Mouse (Mus musculus): Measurements from ENCODE around the gene Srsf5. TPM values are rescaled to one million over a fixed set of nuclear protein-coding genes. Genes with fewer than 3 reads are reported as not detected.

The Srsf5 gene
- polyA plus RNA-seq, 1 experiment from 2014 or later, result 323 TPM

DNA sequence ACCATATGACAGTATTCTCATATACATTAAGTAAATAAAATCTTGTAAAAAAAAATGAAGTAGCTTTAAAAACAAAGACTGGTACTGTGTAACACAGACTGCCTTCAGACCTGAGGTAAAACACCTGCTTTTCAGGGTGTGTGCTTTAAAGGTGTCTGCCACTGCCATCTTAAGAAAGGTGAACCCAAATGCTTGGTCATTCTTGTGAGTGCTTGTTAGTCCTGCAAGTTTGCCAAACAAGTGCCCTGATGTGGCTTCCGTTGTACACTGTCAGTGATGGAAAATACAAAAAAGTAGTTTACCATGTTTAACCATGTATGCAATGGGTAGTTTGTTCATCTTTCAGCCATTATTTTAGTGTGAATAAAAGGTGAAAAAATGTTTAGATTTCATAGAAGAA, 7.2 kb downstream of the Srsf5 start:
- Histone ChIP-seq H3K4me1 (ENCODE audit: control insufficient read depth, insufficient read depth, low read length) (no peaks in the 10 kb centered on the region; the same call in 1 of the 2 replicates), H3K27me3 (replicated peaks; ENCODE audit: control insufficient read depth, insufficient read depth, low read length) (no peaks in the 10 kb centered on the region), H3K4me2 (ENCODE audit: low read depth, low read length) (no peak overlapping the region), H3K9me3 (ENCODE audit: control insufficient read depth, low read length) (no peaks in the 10 kb centered on the region), H3K4me3 (ENCODE audit: low read depth, low read length) (no peak overlapping the region), H3K36me3 (ENCODE audit: control insufficient read depth, insufficient read depth, low read length) (peaks cover 91% of the 10 kb centered on the region), H3K27ac (replicated peaks; ENCODE audit: low read depth, low read length) (no peak overlapping the region), H3K9ac (ENCODE audit: low read depth, low read length) (no peak overlapping the region)
- WGBS, result 90% methylated on average over 1 of the region's 1 CpGs
- no peak for DNase-seq (ENCODE audit: low spot score)
- no peak for ATAC-seq (ENCODE audit: low read depth)

DNA sequence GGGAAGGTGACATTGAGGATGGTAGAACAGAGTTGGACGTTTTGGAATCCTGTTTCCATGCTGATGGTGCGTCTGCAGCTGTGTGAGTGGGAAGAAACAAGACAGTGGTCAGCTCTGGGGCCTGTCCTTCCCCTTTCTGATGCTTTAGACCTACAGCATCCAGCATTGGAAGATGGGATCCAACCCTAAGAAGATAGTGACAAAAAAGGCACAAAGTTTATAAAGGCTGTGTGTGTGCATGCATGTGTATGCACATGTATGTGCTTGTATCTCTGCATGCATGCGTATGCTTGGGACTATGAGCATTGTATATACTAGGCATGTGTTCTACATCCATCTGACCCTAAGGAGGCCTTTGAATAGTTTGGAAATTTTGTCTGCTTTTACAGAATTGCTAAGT, 10.7 kb downstream of the Srsf5 start:
- no peaks in the 10 kb centered on the region for H3K9me3 ChIP-seq (ENCODE audit: control insufficient read depth, low read length)
- H3K27me3 ChIP-seq (replicated peaks; ENCODE audit: control insufficient read depth, insufficient read depth, low read length), result no peaks in the 10 kb centered on the region
- no peak for ATAC-seq (ENCODE audit: low read depth)
- WGBS, result 84% methylated on average over 3 of the region's 3 CpGs
- H3K27ac ChIP-seq (replicated peaks; ENCODE audit: low read depth, low read length), result no peak overlapping the region
- no peaks in the 10 kb centered on the region; the same call in 1 of the 2 replicates for H3K4me1 ChIP-seq (ENCODE audit: control insufficient read depth, insufficient read depth, low read length)
- H3K4me2 ChIP-seq (ENCODE audit: low read depth, low read length), result no peak overlapping the region
- peaks cover 90% of the 10 kb centered on the region for H3K36me3 ChIP-seq (ENCODE audit: control insufficient read depth, insufficient read depth, low read length)
- no peak overlapping the region for H3K9ac ChIP-seq (ENCODE audit: low read depth, low read length)
- no peak for DNase-seq (ENCODE audit: low spot score)
- no peak overlapping the region for H3K4me3 ChIP-seq (ENCODE audit: low read depth, low read length)

DNA sequence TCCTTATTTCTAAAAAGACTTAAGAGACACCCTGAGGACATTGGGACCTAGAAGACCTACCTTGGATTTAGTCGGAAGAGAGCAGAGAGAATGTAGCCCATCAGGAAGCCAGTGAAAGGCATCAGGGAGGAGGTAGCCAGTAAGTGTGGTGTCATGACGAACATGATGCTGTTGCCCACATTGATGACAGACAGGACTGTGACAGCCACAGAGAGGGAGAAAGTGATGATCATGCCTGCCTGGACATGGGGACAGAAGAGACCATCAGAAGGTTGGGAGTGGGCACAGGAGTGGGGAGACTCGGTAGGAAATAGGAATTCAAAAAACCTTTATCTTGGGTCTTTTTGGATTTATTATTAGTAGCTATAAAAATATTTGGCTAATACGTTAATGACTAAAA, 12.7 kb downstream of the Srsf5 start:
- Histone ChIP-seq H3K4me1 (ENCODE audit: control insufficient read depth, insufficient read depth, low read length) (no peaks in the 10 kb centered on the region), H3K4me2 (ENCODE audit: low read depth, low read length) (no peak overlapping the region), H3K4me3 (ENCODE audit: low read depth, low read length) (no peak overlapping the region), H3K9me3 (ENCODE audit: control insufficient read depth, low read length) (no peaks in the 10 kb centered on the region), H3K9ac (ENCODE audit: low read depth, low read length) (no peak overlapping the region), H3K27me3 (replicated peaks; ENCODE audit: control insufficient read depth, insufficient read depth, low read length) (no peaks in the 10 kb centered on the region), H3K27ac (replicated peaks; ENCODE audit: low read depth, low read length) (no peak overlapping the region), H3K36me3 (ENCODE audit: control insufficient read depth, insufficient read depth, low read length) (peaks cover 71% of the 10 kb centered on the region)
- WGBS, result 81% methylated on average over 4 of the region's 4 CpGs
- no peak for DNase-seq (ENCODE audit: low spot score)
- no peak for ATAC-seq (ENCODE audit: low read depth)

DNA sequence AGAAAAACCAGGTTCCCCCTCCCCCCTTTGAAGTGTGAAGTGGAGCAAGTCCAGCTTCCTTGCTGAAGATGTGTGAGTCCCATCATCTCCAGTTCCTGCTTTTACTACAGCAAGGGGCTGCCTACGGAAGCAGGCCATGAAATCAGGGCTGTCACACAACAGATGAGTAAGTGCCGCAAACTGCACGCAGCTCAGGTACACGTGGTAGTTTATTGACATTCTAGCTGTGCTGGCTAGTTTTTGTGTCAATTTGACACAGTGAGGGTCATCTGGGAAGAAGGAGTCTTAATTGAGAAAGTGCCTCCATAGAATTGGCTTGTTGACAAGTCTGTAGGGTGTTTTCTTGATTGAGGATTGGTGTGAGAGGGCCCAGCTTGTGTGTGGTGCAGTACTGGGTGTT, 17.3 kb downstream of the Srsf5 start:
- Histone ChIP-seq H3K36me3 (ENCODE audit: control insufficient read depth, insufficient read depth, low read length) (peaks cover 25% of the 10 kb centered on the region), H3K4me2 (ENCODE audit: low read depth, low read length) (no peak overlapping the region), H3K27me3 (replicated peaks; ENCODE audit: control insufficient read depth, insufficient read depth, low read length) (no peaks in the 10 kb centered on the region), H3K27ac (replicated peaks; ENCODE audit: low read depth, low read length) (no peak overlapping the region), H3K4me3 (ENCODE audit: low read depth, low read length) (no peak overlapping the region), H3K9me3 (ENCODE audit: control insufficient read depth, low read length) (no peaks in the 10 kb centered on the region), H3K9ac (ENCODE audit: low read depth, low read length) (no peak overlapping the region), H3K4me1 (ENCODE audit: control insufficient read depth, insufficient read depth, low read length) (no peaks in the 10 kb centered on the region)
- no peak for DNase-seq (ENCODE audit: low spot score)
- whole genome bisulfite sequencing, result 86% methylated on average over 4 of the region's 4 CpGs
- no peak for ATAC-seq (ENCODE audit: low read depth)

DNA sequence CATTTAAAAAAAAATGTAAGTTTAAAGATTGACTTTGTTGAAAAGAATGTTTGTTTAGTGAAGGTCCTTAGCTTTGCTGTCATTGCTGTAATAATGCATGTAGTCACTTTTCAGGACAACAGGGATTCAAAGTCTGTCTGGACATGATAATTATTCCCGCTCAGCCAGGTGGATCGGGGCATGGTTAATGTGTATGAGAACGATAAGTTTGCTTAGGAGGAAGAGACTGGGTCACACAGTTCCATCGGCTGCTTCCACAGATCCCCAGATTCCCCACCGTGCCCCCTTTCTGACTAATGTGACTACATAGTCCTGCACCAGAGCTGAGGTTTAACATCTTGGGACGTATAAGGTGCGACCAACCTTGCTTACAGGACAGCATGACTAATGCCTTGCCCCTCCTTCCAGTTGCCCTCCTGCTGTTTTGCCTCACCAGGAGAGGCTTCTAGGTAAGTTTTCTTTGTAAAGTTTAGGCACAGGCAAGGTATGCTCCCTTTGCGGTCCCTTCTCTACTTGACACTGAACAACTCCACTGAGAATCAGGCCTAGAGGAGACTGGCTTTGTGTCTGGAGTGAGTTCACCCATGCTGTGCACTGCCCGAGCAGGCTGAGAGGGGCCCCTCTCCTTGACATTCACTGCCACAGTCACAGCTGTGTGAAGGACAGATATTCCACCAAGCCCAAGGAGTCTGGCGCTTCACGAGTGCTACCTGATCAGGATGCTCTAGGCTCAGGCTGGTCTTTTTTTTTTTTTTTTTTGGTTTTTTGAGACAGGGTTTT, 20.9 kb downstream of the Srsf5 start:
- no peak for ATAC-seq (ENCODE audit: low read depth)
- 80% methylated on average over 11 of the region's 11 CpGs for WGBS

DNA sequence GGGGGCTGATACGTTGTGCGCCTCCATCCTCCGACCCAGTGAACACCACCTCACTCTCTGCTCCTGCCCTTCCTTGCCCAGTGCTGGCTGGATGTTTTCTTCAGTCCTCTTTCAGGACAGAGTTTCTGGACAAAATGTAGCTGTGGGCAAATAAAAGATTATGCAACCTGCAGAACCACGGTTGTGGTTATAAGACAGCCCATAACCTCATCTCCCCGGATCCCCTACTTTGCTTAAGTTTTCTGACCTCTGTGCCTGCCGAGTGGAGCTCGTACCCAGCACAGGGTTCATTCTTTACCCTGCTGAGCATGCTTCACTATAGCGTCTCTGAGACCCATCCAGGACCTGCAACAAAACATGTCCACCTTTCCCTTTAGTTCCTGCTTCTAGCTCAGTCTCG, 22.6 kb downstream of the Srsf5 start:
- no peak overlapping the region for H3K4me2 ChIP-seq (ENCODE audit: low read depth, low read length)
- 85% methylated on average over 9 of the region's 9 CpGs for WGBS
- DNase-seq (ENCODE audit: low spot score), result no peak
- no peak overlapping the region for H3K9ac ChIP-seq (ENCODE audit: low read depth, low read length)
- H3K4me1 ChIP-seq (ENCODE audit: control insufficient read depth, insufficient read depth, low read length), result no peaks in the 10 kb centered on the region
- H3K36me3 ChIP-seq (ENCODE audit: control insufficient read depth, insufficient read depth, low read length), result no peaks in the 10 kb centered on the region
- ATAC-seq (ENCODE audit: low read depth), result no peak
- no peak overlapping the region for H3K27ac ChIP-seq (replicated peaks; ENCODE audit: low read depth, low read length)
- no peaks in the 10 kb centered on the region for H3K9me3 ChIP-seq (ENCODE audit: control insufficient read depth, low read length)
- no peaks in the 10 kb centered on the region for H3K27me3 ChIP-seq (replicated peaks; ENCODE audit: control insufficient read depth, insufficient read depth, low read length)
- H3K4me3 ChIP-seq (ENCODE audit: low read depth, low read length), result no peak overlapping the region

More for the DNA sequence above, 20.9 kb downstream of the Srsf5 start:
- no peak for DNase-seq (ENCODE audit: low spot score)
- no peaks in the 10 kb centered on the region for H3K4me1 ChIP-seq (ENCODE audit: control insufficient read depth, insufficient read depth, low read length)
- H3K4me3 ChIP-seq (ENCODE audit: low read depth, low read length), result no peak overlapping the region
- H3K4me2 ChIP-seq (ENCODE audit: low read depth, low read length), result no peak overlapping the region
- H3K27ac ChIP-seq (replicated peaks; ENCODE audit: low read depth, low read length), result no peak overlapping the region
- no peaks in the 10 kb centered on the region for H3K9me3 ChIP-seq (ENCODE audit: control insufficient read depth, low read length)
- no peaks in the 10 kb centered on the region for H3K36me3 ChIP-seq (ENCODE audit: control insufficient read depth, insufficient read depth, low read length)
- no peaks in the 10 kb centered on the region for H3K27me3 ChIP-seq (replicated peaks; ENCODE audit: control insufficient read depth, insufficient read depth, low read length)
- no peak overlapping the region for H3K9ac ChIP-seq (ENCODE audit: low read depth, low read length)

DNA sequence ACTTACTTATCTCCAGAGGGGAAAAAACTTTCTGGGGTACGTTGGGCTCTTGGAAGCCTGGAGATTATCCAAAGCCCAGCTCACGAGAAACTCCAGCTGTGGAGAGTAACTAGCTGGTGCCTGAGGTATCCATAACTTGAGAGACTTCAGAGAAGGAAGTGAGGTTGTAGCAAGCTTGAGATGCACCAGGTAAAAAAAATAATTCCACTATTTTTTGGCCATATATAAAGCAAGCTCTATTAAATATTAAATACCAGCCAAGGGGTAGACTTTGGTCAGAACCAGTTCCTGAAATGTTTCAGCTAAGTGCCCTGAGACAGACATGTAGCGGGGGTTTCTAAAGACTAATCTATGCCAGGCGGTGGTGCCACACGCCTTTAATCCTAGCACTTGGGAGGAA, 23.3 kb downstream of the Srsf5 start, which contains the start of gene Slc10a1:
Gene Slc10a1, minus strand, starts transcription at position 101 of the 400 bp plus-strand sequence.
- 81% methylated on average over 5 of the region's 5 CpGs for WGBS
- Histone ChIP-seq H3K27ac (replicated peaks; ENCODE audit: low read depth, low read length) (no peak within 1 kb of the TSS), H3K9ac (ENCODE audit: low read depth, low read length) (no peak within 1 kb of the TSS), H3K27me3 (replicated peaks; ENCODE audit: control insufficient read depth, insufficient read depth, low read length) (no peaks in the 10 kb centered on the region), H3K9me3 (ENCODE audit: control insufficient read depth, low read length) (no peaks in the 10 kb centered on the region), H3K4me1 (ENCODE audit: control insufficient read depth, insufficient read depth, low read length) (no peaks in the 10 kb centered on the region), H3K4me2 (ENCODE audit: low read depth, low read length) (no peak within 1 kb of the TSS), H3K36me3 (ENCODE audit: control insufficient read depth, insufficient read depth, low read length) (no peaks in the 10 kb centered on the region), H3K4me3 (ENCODE audit: low read depth, low read length) (no peak within 1 kb of the TSS)
- no peak for DNase-seq (ENCODE audit: low spot score)
- no peak for ATAC-seq (ENCODE audit: low read depth)

DNA sequence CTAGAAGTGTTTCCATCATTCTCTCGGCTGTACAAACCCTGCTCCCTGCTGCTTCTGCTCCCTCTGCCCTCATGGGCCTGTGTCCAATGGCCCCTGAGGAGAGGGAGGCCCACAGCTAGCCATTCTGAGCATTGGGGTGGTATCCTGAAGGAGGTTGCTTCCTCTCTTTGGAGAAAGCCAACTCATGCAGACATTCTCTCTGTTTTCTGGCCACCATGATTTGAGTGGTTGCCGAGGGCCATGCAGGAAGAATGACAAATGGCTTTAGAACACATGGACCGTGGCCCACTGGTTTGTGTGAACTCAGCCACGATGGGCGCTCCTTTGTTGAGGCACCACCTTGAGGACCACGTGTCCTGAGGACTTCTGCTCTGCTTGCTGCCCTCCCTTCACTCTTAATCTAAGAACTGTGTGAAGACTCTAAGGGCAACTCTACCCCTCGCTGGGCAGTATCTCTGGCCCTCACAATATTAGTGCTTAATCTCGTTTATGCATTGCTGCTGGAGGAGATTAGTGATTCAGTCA, 24.9 kb downstream of the Srsf5 start:
- Histone ChIP-seq H3K36me3 (ENCODE audit: control insufficient read depth, insufficient read depth, low read length) (no peaks in the 10 kb centered on the region), H3K4me3 (ENCODE audit: low read depth, low read length) (no peak overlapping the region), H3K4me1 (ENCODE audit: control insufficient read depth, insufficient read depth, low read length) (no peaks in the 10 kb centered on the region), H3K9me3 (ENCODE audit: control insufficient read depth, low read length) (no peaks in the 10 kb centered on the region), H3K27ac (replicated peaks; ENCODE audit: low read depth, low read length) (no peak overlapping the region), H3K4me2 (ENCODE audit: low read depth, low read length) (no peak overlapping the region), H3K9ac (ENCODE audit: low read depth, low read length) (no peak overlapping the region), H3K27me3 (replicated peaks; ENCODE audit: control insufficient read depth, insufficient read depth, low read length) (no peaks in the 10 kb centered on the region)
- ATAC-seq (ENCODE audit: low read depth), result no peak
- no peak for DNase-seq (ENCODE audit: low spot score)
- WGBS, result 72% methylated on average over 8 of the region's 8 CpGs

DNA sequence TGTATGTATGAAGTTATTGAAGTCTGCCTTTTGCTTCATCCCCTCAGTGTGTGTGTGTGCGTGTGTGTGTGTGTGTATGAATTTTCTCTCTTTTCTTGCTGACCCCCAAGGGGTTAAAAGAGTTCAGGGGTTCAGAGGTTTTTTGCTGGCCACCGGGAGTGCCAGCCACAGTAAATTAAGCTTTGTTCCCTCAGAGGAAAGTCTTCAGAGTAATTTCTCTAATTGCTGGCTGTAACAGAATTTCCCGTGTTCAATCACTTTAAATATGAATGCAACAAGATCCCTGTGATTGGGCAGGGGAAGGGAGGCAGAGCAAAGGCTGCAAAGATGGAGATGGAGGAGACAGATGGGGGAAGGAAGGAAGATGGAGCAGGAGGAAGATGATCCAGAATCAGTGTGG, 26.5 kb downstream of the Srsf5 start:
- no peaks in the 10 kb centered on the region for H3K27me3 ChIP-seq (replicated peaks; ENCODE audit: control insufficient read depth, insufficient read depth, low read length)
- H3K9ac ChIP-seq (ENCODE audit: low read depth, low read length), result no peak overlapping the region
- 20% methylated on average over 3 of the region's 3 CpGs for WGBS
- H3K4me3 ChIP-seq (ENCODE audit: low read depth, low read length), result no peak overlapping the region
- no peak for DNase-seq (ENCODE audit: low spot score)
- H3K9me3 ChIP-seq (ENCODE audit: control insufficient read depth, low read length), result no peaks in the 10 kb centered on the region
- no peak overlapping the region for H3K4me2 ChIP-seq (ENCODE audit: low read depth, low read length)
- no peak overlapping the region for H3K27ac ChIP-seq (replicated peaks; ENCODE audit: low read depth, low read length)
- no peaks in the 10 kb centered on the region for H3K36me3 ChIP-seq (ENCODE audit: control insufficient read depth, insufficient read depth, low read length)
- no peaks in the 10 kb centered on the region for H3K4me1 ChIP-seq (ENCODE audit: control insufficient read depth, insufficient read depth, low read length)
- no peak for ATAC-seq (ENCODE audit: low read depth)

Data from embryonic facial prominence, embryonic 14.5 days (tissue).